Mouse (Mus musculus) heart, embryonic 14.5 days (tissue): ENCODE measurements at regions not wholly inside any gene's neighbourhood (a gene's known extent, or its start where the extent isn't known, plus 50 kb on each side); places are given as distances from the start of the nearest gene placed in this dataset.
A peak's percentile ranks its signal among the peaks of the same experiment; 100 is the strongest.

ENCODE experiments used
- ATAC-seq: fragments of 200-750 bp; cut with Nextera tagmentation; 2 replicates; pipeline ENCODE4 v1.8.0; 2017; ENCODE audit warnings: low read depth, moderate TSS enrichment; ENCODE audit not compliant: insufficient number of reproducible peaks, insufficient read depth, low FRiP score
- H3K27ac ChIP-seq, 2 experiments: fragments of 200-500 bp in 1 of 2; fragments of 300-500 bp in 1 of 2; sonication (generic) in 1 of 2; replicated peaks in 1 of 2; 2 replicates each; pipeline ENCODE4 v1.5.1; 2012 to 2014; ENCODE audit warnings: low read depth in 2 of 2, low read length in 2 of 2, control low read depth in 1 of 2, mild to moderate bottlenecking in 1 of 2, mixed read lengths in 1 of 2; ENCODE audit not compliant: control insufficient read depth in 1 of 2, insufficient read depth in 1 of 2
- H3K27me3 ChIP-seq: fragments of 300-500 bp; sonication (generic); 2 replicates; pipeline ENCODE4 v1.6.1; 2014; ENCODE audit warnings: mild to moderate bottlenecking, low read length, control low read depth; ENCODE audit not compliant: control insufficient read depth, insufficient read depth
- H3K36me3 ChIP-seq: fragments of 300-500 bp; sonication (generic); 2 replicates; pipeline ENCODE4 v1.6.1; 2014; ENCODE audit warnings: mild to moderate bottlenecking, control low read depth, low read length, mixed read lengths; ENCODE audit not compliant: control insufficient read depth, insufficient read depth
- H3K4me1 ChIP-seq, 2 experiments: fragments of 200-500 bp in 1 of 2; fragments of 300-500 bp in 1 of 2; sonication (generic) in 1 of 2; 2 replicates each; pipeline ENCODE4 v1.6.1; 2012 to 2014; ENCODE audit warnings: low read length in 2 of 2, control low read depth in 1 of 2, mixed read lengths in 1 of 2; ENCODE audit not compliant: control insufficient read depth in 2 of 2, insufficient read depth in 2 of 2
- H3K4me2 ChIP-seq: fragments of 300-500 bp; sonication (generic); 2 replicates; pipeline ENCODE4 v1.6.1; 2014; ENCODE audit warnings: mild to moderate bottlenecking, low read length
- H3K4me3 ChIP-seq, 2 experiments: fragments of 200-500 bp in 1 of 2; fragments of 300-500 bp in 1 of 2; sonication (generic) in 1 of 2; 2 replicates each; pipeline ENCODE4 v1.5.1; 2012 to 2014; ENCODE audit warnings: low read length in 2 of 2, mild to moderate bottlenecking in 2 of 2, control low read depth in 1 of 2, low read depth in 1 of 2, moderate library complexity in 1 of 2; ENCODE audit not compliant: control insufficient read depth in 1 of 2, insufficient read depth in 1 of 2
- H3K9ac ChIP-seq: fragments of 300-500 bp; sonication (generic); 2 replicates; pipeline ENCODE4 v1.6.1; 2014; ENCODE audit warnings: mild to moderate bottlenecking, low read length
- H3K9me3 ChIP-seq: fragments of 300-500 bp; sonication (generic); 2 replicates; pipeline ENCODE4 v1.6.1; 2016; ENCODE audit warnings: low read length, control low read depth; ENCODE audit not compliant: control insufficient read depth
- WGBS: fragments of 180-500 bp; shearing (Covaris S2); extraction: QIAGEN DNeasy Blood & Tissue Kit; methylation state at CpG from one replicate; pipeline ENCODE4 v1.1.7; 2014; 5-methylcytosine and 5-hydroxymethylcytosine counted together

DNA sequence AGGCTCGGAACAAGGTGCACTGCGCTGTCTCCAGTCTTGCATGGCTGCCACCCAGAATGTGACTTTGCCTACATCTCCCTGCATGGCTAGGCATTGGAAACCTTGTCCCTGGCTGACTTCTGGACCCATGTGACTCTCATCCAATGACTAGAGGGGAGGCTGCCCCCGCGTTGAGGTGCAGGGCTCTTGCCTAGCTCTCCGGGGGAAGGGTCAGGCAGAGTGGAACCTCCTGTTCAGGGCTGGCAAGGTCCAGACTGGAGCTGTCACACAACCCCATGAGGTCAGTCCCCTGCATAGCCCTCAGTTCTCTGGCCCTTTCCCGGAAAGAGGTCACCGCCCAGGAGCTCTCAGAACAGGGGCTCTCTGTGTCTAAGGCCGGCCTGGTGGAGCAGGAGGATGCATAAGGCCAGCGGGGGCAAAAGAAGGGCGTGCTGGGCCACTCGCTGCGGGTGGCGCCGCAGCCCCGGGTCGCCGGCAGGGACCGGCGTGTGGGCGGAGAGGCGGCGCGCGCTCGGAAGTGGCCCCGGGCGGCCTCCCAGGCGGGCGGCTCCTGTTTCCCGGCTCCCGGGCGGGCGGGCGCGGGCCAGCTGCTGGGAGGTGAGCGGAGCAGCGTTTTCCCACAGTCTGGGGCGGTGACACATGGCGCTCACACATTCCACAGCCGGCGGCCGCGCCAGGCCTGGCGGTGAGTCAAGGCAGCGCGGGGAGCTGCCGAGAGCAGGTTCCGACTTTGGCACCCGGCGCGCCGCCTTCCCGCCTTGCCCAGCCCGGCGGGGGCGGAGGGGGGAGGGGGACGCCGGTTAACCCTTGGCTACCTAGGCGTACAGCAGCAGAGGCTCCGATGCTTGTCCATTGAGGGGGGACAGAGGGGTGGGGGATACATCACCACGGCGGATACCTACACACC, 55.5 kb upstream of the Hes1 start:
- WGBS, result under 1% methylated on average over 54 of the region's 62 CpGs
- no peaks in the 10 kb centered on the region for H3K9me3 ChIP-seq

DNA sequence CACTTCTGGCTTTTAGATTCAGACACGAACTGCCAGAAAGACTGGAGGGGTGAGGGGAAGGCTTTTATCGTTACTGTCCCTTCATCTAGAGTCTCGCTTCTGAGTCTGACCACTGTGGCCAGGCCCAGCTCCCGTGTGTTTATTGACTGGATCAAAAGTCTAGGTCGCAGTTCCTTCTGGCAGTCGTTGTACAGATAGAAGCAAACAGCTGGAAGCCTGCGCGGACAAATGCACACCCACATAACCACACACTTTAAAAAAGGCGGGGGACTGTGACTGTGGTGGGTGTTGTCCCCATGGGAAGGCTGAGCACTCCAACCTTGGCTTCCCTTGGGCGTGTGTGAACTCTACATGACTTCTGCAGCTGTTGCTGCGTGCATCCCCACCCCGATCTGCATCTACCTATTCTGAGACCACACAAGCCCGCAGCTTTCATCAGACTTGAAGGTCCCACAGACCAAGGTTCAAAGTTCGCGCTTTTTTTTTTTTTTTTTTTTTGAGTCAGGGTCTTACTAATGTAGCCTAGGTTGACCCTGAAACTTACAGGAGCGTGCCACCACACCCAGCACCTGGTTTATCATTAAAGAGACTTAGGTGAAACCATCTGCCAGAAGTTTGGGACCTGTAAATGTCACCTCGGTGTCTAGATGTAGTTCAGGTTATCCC, 54.5 kb upstream of the Hes1 start:
- Histone ChIP-seq H3K4me2 (peak overlapping the region; percentile 93), H3K9me3 (no peaks in the 10 kb centered on the region), H3K27me3 (0 out of 2 replicates have a peak, but pooled peaks cover 5% of the 10 kb centered on the region), H3K4me3 (peak overlapping the region in 1 of 2 experiments; percentile 55; a peak in 1 of 4 replicates), H3K27ac (peak overlapping the region; percentile 40 to 94), H3K36me3 (no peaks in the 10 kb centered on the region), H3K4me1 (peaks cover 15 to 29% of the 10 kb centered on the region in 2 experiments), H3K9ac (peak overlapping the region; percentile 78; the same call in 1 of the 2 replicates)
- 22% methylated on average over 17 of the region's 17 CpGs for WGBS
- ATAC-seq, result no peak

More for the DNA sequence above, 55.5 kb upstream of the Hes1 start:
- Histone ChIP-seq H3K4me2 (peak overlapping the region; percentile 93), H3K27me3 (0 out of 2 replicates have a peak, but pooled peaks cover 5% of the 10 kb centered on the region), H3K36me3 (no peaks in the 10 kb centered on the region), H3K4me3 (peak overlapping the region; percentile 36 to 55), H3K27ac (peak overlapping the region; percentile 52 to 94), H3K9ac (peak overlapping the region; percentile 78), H3K4me1 (peaks cover 15 to 30% of the 10 kb centered on the region in 2 experiments)
- peak; percentile 97 for ATAC-seq

DNA sequence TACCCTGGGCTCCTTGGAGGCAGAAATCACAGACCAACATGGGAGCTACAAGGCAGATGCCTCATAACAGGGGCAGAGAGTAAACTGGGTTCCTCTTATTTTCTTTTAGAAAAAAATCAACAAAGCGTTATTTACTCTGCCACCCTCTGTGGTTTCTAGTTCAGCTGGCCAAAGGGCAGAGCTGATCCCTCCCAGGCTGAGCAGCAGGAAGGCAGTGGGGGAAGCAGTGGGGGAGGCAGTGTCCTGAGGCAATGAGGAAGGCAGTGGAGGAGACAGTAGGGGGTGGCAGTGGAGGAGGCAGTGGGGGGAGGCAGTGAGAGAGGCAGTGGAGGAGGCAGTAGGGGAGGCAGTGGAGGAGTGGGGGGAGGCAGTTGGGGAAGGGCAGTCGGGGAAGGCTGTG, 51.1 kb upstream of the Hes1 start:
- peaks cover 9 to 25% of the 10 kb centered on the region in 2 experiments for H3K4me1 ChIP-seq
- H3K9me3 ChIP-seq, result no peaks in the 10 kb centered on the region
- ATAC-seq, result no peak
- WGBS, result 46% methylated on average over 2 of the region's 2 CpGs
- H3K27ac ChIP-seq, result no peak overlapping the region
- no peak overlapping the region for H3K4me2 ChIP-seq
- H3K27me3 ChIP-seq, result no peaks in the 10 kb centered on the region
- no peak overlapping the region for H3K4me3 ChIP-seq
- H3K36me3 ChIP-seq, result no peaks in the 10 kb centered on the region
- no peak overlapping the region for H3K9ac ChIP-seq

DNA sequence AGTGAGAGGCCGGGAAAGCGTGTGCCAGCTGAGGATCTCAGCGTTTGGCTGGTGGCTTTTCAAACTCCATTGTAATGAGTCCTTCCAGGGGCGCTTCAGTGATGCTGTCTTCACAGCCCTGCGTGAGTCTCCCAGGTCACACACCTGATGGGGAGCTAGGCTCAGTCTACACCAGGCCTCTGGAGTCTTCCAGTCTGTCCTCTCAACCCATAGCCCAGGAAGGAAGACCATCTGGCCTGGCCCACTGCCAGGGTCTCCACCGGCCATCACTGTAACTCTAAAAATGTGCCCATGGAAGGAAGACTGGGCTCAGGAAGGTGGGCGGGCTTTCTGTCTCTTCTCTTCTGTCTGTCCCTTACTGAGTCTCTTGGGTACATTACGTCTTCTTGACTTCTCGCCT, 50.2 kb upstream of the Hes1 start:
- no peak overlapping the region for H3K27ac ChIP-seq

More for the DNA sequence above, 50.2 kb upstream of the Hes1 start:
- Histone ChIP-seq H3K36me3 (no peaks in the 10 kb centered on the region), H3K4me2 (no peak overlapping the region), H3K4me3 (no peak overlapping the region), H3K9me3 (no peaks in the 10 kb centered on the region), H3K4me1 (peaks cover 5 to 19% of the 10 kb centered on the region in 2 experiments), H3K9ac (no peak overlapping the region), H3K27me3 (0 out of 2 replicates have a peak, but pooled peaks cover 4% of the 10 kb centered on the region)
- 83% methylated on average over 9 of the region's 9 CpGs for WGBS
- no peak for ATAC-seq
